Mouse (Mus musculus) liver, embryonic 15.5 days (tissue): ENCODE data around the gene Cacna1c. TPM values are rescaled to one million over a fixed set of nuclear protein-coding genes. Genes with fewer than 3 reads are reported as not detected.
A peak's percentile ranks its signal among the peaks of the same experiment; 100 is the strongest.

Source experiments
- ATAC-seq: fragments of 200-750 bp; cut with Nextera tagmentation; 2 replicates; pipeline ENCODE4 v1.8.0; 2017; ENCODE audit warnings: moderate number of reproducible peaks, mild to moderate bottlenecking, moderate library complexity; ENCODE audit not compliant: insufficient read depth
- H3K27ac ChIP-seq: fragments of 300-500 bp; sonication (generic); replicated peaks from 2 replicates; pipeline ENCODE4 v1.5.1; 2015; ENCODE audit warnings: mild to moderate bottlenecking, inconsistent platforms
- H3K27me3 ChIP-seq: fragments of 300-500 bp; sonication (generic); 2 replicates; pipeline ENCODE4 v1.6.1; 2015; ENCODE audit warnings: mild to moderate bottlenecking, inconsistent platforms
- H3K36me3 ChIP-seq: fragments of 300-500 bp; sonication (generic); replicated peaks from 2 replicates; pipeline ENCODE4 v1.6.1; 2015; ENCODE audit warnings: moderate library complexity, mild to moderate bottlenecking, inconsistent platforms
- H3K4me1 ChIP-seq: fragments of 300-500 bp; sonication (generic); replicated peaks from 2 replicates; pipeline ENCODE4 v1.6.1; 2015; ENCODE audit warnings: inconsistent platforms
- H3K4me2 ChIP-seq: fragments of 300-500 bp; sonication (generic); 2 replicates; pipeline ENCODE4 v1.6.1; 2015; ENCODE audit warnings: moderate library complexity, mild to moderate bottlenecking, inconsistent platforms
- H3K4me3 ChIP-seq: fragments of 300-500 bp; sonication (generic); replicated peaks from 2 replicates; pipeline ENCODE4 v1.5.1; 2015; ENCODE audit warnings: mild to moderate bottlenecking, inconsistent platforms
- H3K9ac ChIP-seq: fragments of 300-500 bp; sonication (generic); 2 replicates; pipeline ENCODE4 v1.6.1; 2015; ENCODE audit warnings: moderate library complexity, mild to moderate bottlenecking, inconsistent platforms
- H3K9me3 ChIP-seq: fragments of 300-500 bp; sonication (generic); replicated peaks from 2 replicates; pipeline ENCODE4 v1.6.1; 2016; ENCODE audit warnings: inconsistent platforms
- WGBS: fragments of 180-500 bp; shearing (Covaris S2); methylation state at CpG from one replicate; pipeline ENCODE4 v1.1.7; 2015; ENCODE audit warnings: mixed read lengths; ENCODE audit not compliant: insufficient replicate concordance; 5-methylcytosine and 5-hydroxymethylcytosine counted together
- polyA plus RNA-seq: library from polyadenylated mRNA; unstranded; fragments of >200 nt; fragmentation: Nextera tagmentation; extraction: Ambion mirVana; gene quantifications from 2 replicates; pipeline ENCODE4 v1.2.1, GENCODE M21; 2015

The Cacna1c gene
- polyA plus RNA-seq, 1 experiment from 2014 or later = 0.41 TPM

- H3K4me2 ChIP-seq = peak overlapping the region; percentile 76
- no peak overlapping the region for H3K9ac ChIP-seq
- H3K9me3 ChIP-seq = no peaks in the 10 kb centered on the region
- H3K27me3 ChIP-seq = peaks cover 97% of the 10 kb centered on the region
- ATAC-seq = peak; percentile 42
- WGBS = under 1% methylated on average over 66 of the region's 93 CpGs
- H3K4me1 ChIP-seq = peaks cover 17% of the 10 kb centered on the region
- H3K27ac ChIP-seq = no peak overlapping the region
- H3K36me3 ChIP-seq = no peaks in the 10 kb centered on the region
- H3K4me3 ChIP-seq = peak overlapping the region; percentile 50
Measured at GRCm38 (mm10) chr6:119108466-119109394, 87.5 kb downstream of the Cacna1c start.

GRCm38 (mm10) chr6:119107856-119108465 lies 88.3 kb downstream of the Cacna1c start:
- H3K4me1 ChIP-seq = peaks cover 17% of the 10 kb centered on the region
- no peaks in the 10 kb centered on the region for H3K9me3 ChIP-seq
- H3K27me3 ChIP-seq = peaks cover 95% of the 10 kb centered on the region
- H3K4me2 ChIP-seq = peak overlapping the region; percentile 76
- H3K9ac ChIP-seq = no peak overlapping the region
- no peaks in the 10 kb centered on the region for H3K36me3 ChIP-seq
- no peak overlapping the region for H3K27ac ChIP-seq
- peak overlapping the region; percentile 50 for H3K4me3 ChIP-seq
- no peak for ATAC-seq
- WGBS = under 1% methylated on average over 58 of the region's 58 CpGs

GRCm38 (mm10) chr6:119107140-119107855 lies 88.9 kb downstream of the Cacna1c start:
- H3K36me3 ChIP-seq = no peaks in the 10 kb centered on the region
- H3K9ac ChIP-seq = no peak overlapping the region
- no peaks in the 10 kb centered on the region for H3K9me3 ChIP-seq
- no peak for ATAC-seq
- H3K27ac ChIP-seq = no peak overlapping the region
- H3K4me3 ChIP-seq = peak overlapping the region; percentile 50
- H3K4me2 ChIP-seq = peak overlapping the region; percentile 76
- H3K4me1 ChIP-seq = peaks cover 17% of the 10 kb centered on the region
- peaks cover 93% of the 10 kb centered on the region for H3K27me3 ChIP-seq
- WGBS = under 1% methylated on average over 69 of the region's 69 CpGs

- no peaks in the 10 kb centered on the region for H3K36me3 ChIP-seq
- 11% methylated on average over 7 of the region's 7 CpGs for WGBS
- no peak for ATAC-seq
- no peak overlapping the region for H3K27ac ChIP-seq
- peaks cover 17% of the 10 kb centered on the region for H3K4me1 ChIP-seq
- H3K27me3 ChIP-seq = peaks cover 88% of the 10 kb centered on the region
- no peak overlapping the region for H3K4me3 ChIP-seq
- no peaks in the 10 kb centered on the region for H3K9me3 ChIP-seq
- no peak overlapping the region for H3K9ac ChIP-seq
- H3K4me2 ChIP-seq = no peak overlapping the region
Measured at GRCm38 (mm10) chr6:119106726-119107125, 89.5 kb downstream of the Cacna1c start.

- H3K36me3 ChIP-seq = no peaks in the 10 kb centered on the region
- ATAC-seq = no peak
- H3K27me3 ChIP-seq = peaks cover 81% of the 10 kb centered on the region
- WGBS = 17% methylated on average over 11 of the region's 11 CpGs
- peaks cover 17% of the 10 kb centered on the region for H3K4me1 ChIP-seq
- H3K27ac ChIP-seq = no peak overlapping the region
- H3K9ac ChIP-seq = no peak overlapping the region
- no peak overlapping the region for H3K4me3 ChIP-seq
- H3K9me3 ChIP-seq = no peaks in the 10 kb centered on the region
- no peak overlapping the region for H3K4me2 ChIP-seq
Measured at GRCm38 (mm10) chr6:119105651-119106595, 90.3 kb downstream of the Cacna1c start.

GRCm38 (mm10) chr6:119104246-119104645 lies 92.0 kb downstream of the Cacna1c start:
- H3K4me1 ChIP-seq = peaks cover 17% of the 10 kb centered on the region
- peaks cover 64% of the 10 kb centered on the region for H3K27me3 ChIP-seq
- no peak overlapping the region for H3K4me2 ChIP-seq
- WGBS = 31% methylated on average over 8 of the region's 8 CpGs
- no peak for ATAC-seq
- no peaks in the 10 kb centered on the region for H3K36me3 ChIP-seq
- no peaks in the 10 kb centered on the region for H3K9me3 ChIP-seq
- no peak overlapping the region for H3K9ac ChIP-seq
- H3K4me3 ChIP-seq = no peak overlapping the region
- H3K27ac ChIP-seq = no peak overlapping the region

- H3K4me3 ChIP-seq = no peak overlapping the region
- peaks cover 9% of the 10 kb centered on the region for H3K4me1 ChIP-seq
- ATAC-seq = no peak
- no peaks in the 10 kb centered on the region for H3K9me3 ChIP-seq
- no peak overlapping the region for H3K9ac ChIP-seq
- 75% methylated on average over 9 of the region's 9 CpGs for WGBS
- no peak overlapping the region for H3K4me2 ChIP-seq
- no peak overlapping the region for H3K27ac ChIP-seq
- no peaks in the 10 kb centered on the region for H3K36me3 ChIP-seq
- peaks cover 51% of the 10 kb centered on the region for H3K27me3 ChIP-seq
Measured at GRCm38 (mm10) chr6:119102936-119103335, 93.3 kb downstream of the Cacna1c start.

- 46% methylated on average over 2 of the region's 2 CpGs for WGBS
- Histone ChIP-seq H3K27ac (no peak overlapping the region), H3K9me3 (no peaks in the 10 kb centered on the region), H3K4me2 (no peak overlapping the region), H3K27me3 (peaks cover 28% of the 10 kb centered on the region), H3K4me3 (no peak overlapping the region), H3K4me1 (no peaks in the 10 kb centered on the region), H3K36me3 (no peaks in the 10 kb centered on the region), H3K9ac (no peak overlapping the region)
- no peak for ATAC-seq
Measured at GRCm38 (mm10) chr6:119099333-119099732, 96.9 kb downstream of the Cacna1c start.

- ATAC-seq = no peak
- no peak overlapping the region for H3K4me3 ChIP-seq
- WGBS = 68% methylated on average over 7 of the region's 7 CpGs
- no peaks in the 10 kb centered on the region for H3K4me1 ChIP-seq
- no peaks in the 10 kb centered on the region for H3K9me3 ChIP-seq
- H3K27me3 ChIP-seq = peaks cover 13% of the 10 kb centered on the region; the same call in 1 of the 2 replicates
- H3K9ac ChIP-seq = no peak overlapping the region
- no peak overlapping the region for H3K4me2 ChIP-seq
- no peaks in the 10 kb centered on the region for H3K36me3 ChIP-seq
- H3K27ac ChIP-seq = no peak overlapping the region
Measured at GRCm38 (mm10) chr6:119096481-119096880, 99.7 kb downstream of the Cacna1c start.

- Histone ChIP-seq H3K4me3 (no peak overlapping the region), H3K4me1 (no peaks in the 10 kb centered on the region), H3K4me2 (no peak overlapping the region), H3K9ac (no peak overlapping the region), H3K9me3 (no peaks in the 10 kb centered on the region), H3K27me3 (peaks cover 13% of the 10 kb centered on the region; the same call in 1 of the 2 replicates), H3K36me3 (no peaks in the 10 kb centered on the region), H3K27ac (no peak overlapping the region)
- no peak for ATAC-seq
- WGBS = 63% methylated on average over 6 of the region's 6 CpGs
Measured at GRCm38 (mm10) chr6:119095081-119095480, 101.1 kb downstream of the Cacna1c start.
